In genomic region chr13:62129432-62130171, GRCm38 (mm10) we compare ENCODE assay signal across 8 mouse cellular contexts. TPM values are rescaled to one million over a fixed set of nuclear protein-coding genes. Genes with fewer than 3 reads are reported as not detected.
A peak's percentile ranks its signal among the peaks of the same experiment; 100 is the strongest.
DNase-seq lines count a peak whose midpoint lies in the region; ATAC-seq and TF ChIP-seq lines count a peak whose summit lies in the region.
"Not testable (repeated sequence)": the region's sequence is repeated elsewhere in the genome, so short reads cannot be mapped to it uniquely, and the experiment has no call there.

Gene Zfp808, plus strand, starts transcription at chr13:62129886.

- ATAC-seq in hematopoietic stem cell, adult 5-6 weeks (replicated peaks in 1 of 2; ENCODE audit: insufficient read depth in 1 of 2, low FRiP score in 2 of 2, low TSS enrichment in 1 of 2, low read depth in 1 of 2, poor library complexity in 2 of 2, severe bottlenecking in 2 of 2), result peak; percentile 94 to 98
- ATAC-seq in neural tube, embryonic 14.5 days (ENCODE audit: low read depth), result peak; percentile 95

- peak within 1 kb of the TSS; percentile 85 to 93 for H3K4me3 ChIP-seq in MEL (ENCODE audit: control insufficient read depth in 1 of 2, insufficient read depth in 1 of 2, low read depth in 2 of 2, low read length in 2 of 2)
- peak within 1 kb of the TSS; percentile 60 for H3K4me3 ChIP-seq in layer of hippocampus, adult 2 months
- H3K4me3 ChIP-seq in neural tube, embryonic 14.5 days (ENCODE audit: low read depth, low read length), result peak within 1 kb of the TSS; percentile 49

- peak within 1 kb of the TSS; percentile 78 for H3K9ac ChIP-seq in MEL (ENCODE audit: control insufficient read depth, low read depth, low read length, poor library complexity, severe bottlenecking)
- H3K9ac ChIP-seq in neural tube, embryonic 14.5 days (replicated peaks; ENCODE audit: low read depth, low read length), result peak within 1 kb of the TSS; percentile 51

- TF ChIP-seq POLR2A in MEL (IDR thresholded peaks at IDR 0.05; ENCODE audit: control insufficient read depth in 1 of 2, insufficient read depth in 1 of 2, low read depth in 1 of 2, low read length in 2 of 2, poor library complexity in 1 of 2), result peak; percentile 37 to 63; a peak in 2 of 4 replicates

- not testable (repeated sequence) for H3K27me3 ChIP-seq in MEL (ENCODE audit: control insufficient read depth in 1 of 2, insufficient read depth in 2 of 2, low read length in 2 of 2); neural tube, embryonic 14.5 days (ENCODE audit: control insufficient read depth, insufficient read depth, low read length)

- DNase-seq in MEL (ENCODE audit: low read depth, low spot score), result peak; percentile 84
- DNase-seq in cerebellum, adult 8-10 months, result peak; percentile 21
- DNase-seq in forelimb bud, embryonic 11.5 days (ENCODE audit: low read depth, low spot score), result peak; percentile 21
- peak; percentile 18 to 27 for DNase-seq in layer of hippocampus, adult 2 months (ENCODE audit: low spot score in 2 of 2)
- peak; percentile 56 to 60 for DNase-seq in lung, adult 18-20 months
- peak; percentile 51 for DNase-seq in testis, postnatal 10 days (ENCODE audit: low spot score)

- not testable (repeated sequence) for H3K4me1 ChIP-seq in MEL (ENCODE audit: control insufficient read depth in 1 of 2, insufficient read depth in 2 of 2, low read length in 2 of 2); neural tube, embryonic 14.5 days (ENCODE audit: control insufficient read depth, insufficient read depth, low read length)

- not testable (repeated sequence) for TF ChIP-seq CTCF in MEL (IDR thresholded peaks at IDR 0.05 in 2 of 3, conservative IDR thresholded peaks at IDR 0.05 in 1 of 3; ENCODE audit: control insufficient read depth in 1 of 3, insufficient read depth in 1 of 3, low read depth in 2 of 3, low read length in 3 of 3, poor library complexity in 1 of 3, severe bottlenecking in 1 of 3); layer of hippocampus, adult 2 months (conservative IDR thresholded peaks at IDR 0.05)

- TF ChIP-seq EP300 in MEL (IDR thresholded peaks at IDR 0.05; ENCODE audit: low read depth in 1 of 2, low read length in 2 of 2), result not testable (repeated sequence)

- peak within 1 kb of the TSS; percentile 42 for H3K4me2 ChIP-seq in neural tube, embryonic 14.5 days (ENCODE audit: low read depth, low read length)

- TF ChIP-seq RAD21 in MEL (IDR thresholded peaks at IDR 0.05; ENCODE audit: low read depth, low read length), result not testable (repeated sequence)

- H3K36me3 ChIP-seq in MEL (ENCODE audit: control insufficient read depth in 1 of 2, insufficient read depth in 2 of 2, low read length in 2 of 2); neural tube, embryonic 14.5 days (ENCODE audit: control insufficient read depth, insufficient read depth, low read length): not testable (repeated sequence)

- peak within 1 kb of the TSS; percentile 88 for H3K27ac ChIP-seq in MEL (ENCODE audit: control insufficient read depth, low read depth, low read length)
- not testable (repeated sequence) for H3K27ac ChIP-seq in layer of hippocampus, adult 2 months; neural tube, embryonic 14.5 days (ENCODE audit: low read depth, low read length)

- 3% methylated on average over 19 of the region's 21 CpGs for WGBS in neural tube, embryonic 14.5 days

- H3K9me3 ChIP-seq in MEL (replicated peaks; ENCODE audit: insufficient read depth, low read length); neural tube, embryonic 14.5 days (ENCODE audit: control insufficient read depth, low read length): not testable (repeated sequence)

- not testable (repeated sequence) for H3K79me2 ChIP-seq in MEL (ENCODE audit: control insufficient read depth, insufficient read depth, low read length, poor library complexity)

TF ChIP-seq in MEL, 35 proteins besides CTCF, POLR2A, EP300 and RAD21:
- TF ChIP-seq SIN3A (IDR thresholded peaks at IDR 0.05; ENCODE audit: low read length), result peak; percentile 24; the same call in 1 of the 2 replicates
- TF ChIP-seq E2F4 (IDR thresholded peaks at IDR 0.05; ENCODE audit: borderline replicate concordance, low read depth, low read length), result peak; percentile 91
- peak; percentile 58 for TF ChIP-seq NELFE (IDR thresholded peaks at IDR 0.05; ENCODE audit: low read depth, low read length)
- peak; percentile 47; the same call in 1 of the 2 replicates for TF ChIP-seq TBP (IDR thresholded peaks at IDR 0.05; ENCODE audit: low read depth, low read length)
- peak; percentile 57; the same call in 1 of the 2 replicates for TF ChIP-seq HCFC1 (IDR thresholded peaks at IDR 0.05; ENCODE audit: low read depth, low read length)
TF ChIP-seq in MEL: peak in this region for 5; not testable (repeated sequence) for 30.

RNA-seq across cellular contexts. Expression of gene Zfp808, which starts in this region (rescaled TPM):
- 3.2 and 4.1 TPM in 2 replicates for total RNA-seq in MEL (2012; rRNA removed)
- 10 to 100 TPM in 1 of 2 experiments, 1 to 10 TPM in 1; 3.1 to 80.4 TPM for polyA plus RNA-seq in MEL (2012; ENCODE audit: insufficient read depth in 1 of 2, insufficient read length in 2 of 2, low read depth in 1 of 2, low replicate concordance in 2 of 2, missing spikeins in 1 of 2)
- 7.7 and 15.0 TPM in 2 replicates for total RNA-seq in hematopoietic stem cell, adult 5-6 weeks (2017)
- total RNA-seq in layer of hippocampus, adult 2 months (2021), result 1 to 10 TPM; 4.4 to 4.9 TPM
- 4.6 and 6.3 TPM in 2 replicates for polyA plus RNA-seq in neural tube, embryonic 14.5 days (2014; fragmentation: Nextera tagmentation; extraction: Ambion mirVana)

Comparison
In these comparisons a context has a peak if more than half of its experiments do, and no peak if none do; other contexts are left out.
1. DNase-seq: peak in every context shown above with its lines; median percentile 84 in MEL; 58 in lung, adult 18-20 months; 51 in testis, postnatal 10 days; 22 in layer of hippocampus, adult 2 months; 21 in cerebellum, adult 8-10 months; 21 in forelimb bud, embryonic 11.5 days.